Mouse (Mus musculus) midbrain, embryonic 11.5 days (tissue): ENCODE measurements at regions not wholly inside any gene's neighbourhood (a gene's known extent, or its start where the extent isn't known, plus 50 kb on each side); places are given as distances from the start of the nearest gene placed in this dataset.
A peak's percentile ranks its signal among the peaks of the same experiment; 100 is the strongest.

Source experiments
- ATAC-seq: fragments of 200-750 bp; cut with Nextera tagmentation; 2 replicates; pipeline ENCODE4 v1.8.0; 2017; ENCODE audit warnings: moderate TSS enrichment, moderate library complexity; ENCODE audit not compliant: low FRiP score
- DNase-seq: peaks from one replicate; pipeline ENCODE4 v3.0.0; 2015; ENCODE audit warnings: low spot score; ENCODE audit errors: missing footprints
- H3K27ac ChIP-seq: fragments of 300-500 bp; sonication (generic); 2 replicates; pipeline ENCODE4 v1.5.1; 2014; ENCODE audit warnings: low read depth, low read length
- H3K27me3 ChIP-seq: fragments of 300-500 bp; sonication (generic); 2 replicates; pipeline ENCODE4 v1.6.1; 2014; ENCODE audit warnings: mild to moderate bottlenecking, low read length, moderate library complexity, mixed read lengths; ENCODE audit not compliant: control insufficient read depth, insufficient read depth
- H3K36me3 ChIP-seq: fragments of 300-500 bp; sonication (generic); 2 replicates; pipeline ENCODE4 v1.6.1; 2014; ENCODE audit warnings: mild to moderate bottlenecking, low read length, moderate library complexity, mixed read lengths; ENCODE audit not compliant: control insufficient read depth, insufficient read depth
- H3K4me1 ChIP-seq: fragments of 300-500 bp; sonication (generic); 2 replicates; pipeline ENCODE4 v1.6.1; 2014; ENCODE audit warnings: low read length; ENCODE audit not compliant: control insufficient read depth, insufficient read depth
- H3K4me2 ChIP-seq: fragments of 300-500 bp; sonication (generic); 2 replicates; pipeline ENCODE4 v1.6.1; 2014; ENCODE audit warnings: mild to moderate bottlenecking, moderate library complexity
- H3K4me3 ChIP-seq: fragments of 300-500 bp; sonication (generic); 2 replicates; pipeline ENCODE4 v1.5.1; 2014; ENCODE audit warnings: low read depth, low read length
- H3K9ac ChIP-seq: fragments of 300-500 bp; sonication (generic); 2 replicates; pipeline ENCODE4 v1.6.1; 2014; ENCODE audit warnings: low read length
- H3K9me3 ChIP-seq: fragments of 300-500 bp; sonication (generic); 2 replicates; pipeline ENCODE4 v1.6.1; 2016; ENCODE audit warnings: low read length; ENCODE audit not compliant: control insufficient read depth
- WGBS: fragments of 180-500 bp; shearing (Covaris S2); extraction: QIAGEN DNeasy Blood & Tissue Kit; methylation state at CpG from one replicate; pipeline ENCODE4 v1.1.7; 2014; 5-methylcytosine and 5-hydroxymethylcytosine counted together

GRCm38 (mm10) chr12:69524337-69525035, 58.3 kb downstream of the Vcpkmt start:
- no peak overlapping the region for H3K4me3 ChIP-seq
- ATAC-seq (no peak), DNase-seq (peak; percentile 78)
- H3K9me3 ChIP-seq, result no peaks in the 10 kb centered on the region
- WGBS, result 77% methylated on average over 12 of the region's 12 CpGs
- H3K9ac ChIP-seq, result no peak overlapping the region
- no peaks in the 10 kb centered on the region for H3K4me1 ChIP-seq
- no peaks in the 10 kb centered on the region for H3K27me3 ChIP-seq
- no peak overlapping the region for H3K27ac ChIP-seq
- H3K36me3 ChIP-seq, result no peaks in the 10 kb centered on the region
- H3K4me2 ChIP-seq, result no peak overlapping the region

GRCm38 (mm10) chr12:69519869-69520268, 63.0 kb downstream of the Vcpkmt start:
- ATAC-seq (no peak), DNase-seq (peak; percentile 21)
- no peaks in the 10 kb centered on the region for H3K36me3 ChIP-seq
- no peak overlapping the region for H3K4me2 ChIP-seq
- 93% methylated on average over 2 of the region's 2 CpGs for WGBS
- no peaks in the 10 kb centered on the region for H3K4me1 ChIP-seq
- no peak overlapping the region for H3K9ac ChIP-seq
- no peaks in the 10 kb centered on the region for H3K27me3 ChIP-seq
- H3K4me3 ChIP-seq, result no peak overlapping the region
- no peaks in the 10 kb centered on the region for H3K9me3 ChIP-seq
- no peak overlapping the region for H3K27ac ChIP-seq

GRCm38 (mm10) chr12:69519028-69519427, 63.8 kb downstream of the Vcpkmt start:
- H3K36me3 ChIP-seq, result no peaks in the 10 kb centered on the region
- H3K9me3 ChIP-seq, result no peaks in the 10 kb centered on the region
- H3K27ac ChIP-seq, result no peak overlapping the region
- no peak for DNase-seq
- ATAC-seq, result no peak
- no peak overlapping the region for H3K4me3 ChIP-seq
- H3K9ac ChIP-seq, result no peak overlapping the region
- H3K4me1 ChIP-seq, result no peaks in the 10 kb centered on the region
- no peak overlapping the region for H3K4me2 ChIP-seq
- no peaks in the 10 kb centered on the region for H3K27me3 ChIP-seq
- 89% methylated on average over 2 of the region's 2 CpGs for WGBS

GRCm38 (mm10) chr12:69517616-69518015, 65.2 kb downstream of the Vcpkmt start:
- no peaks in the 10 kb centered on the region for H3K27me3 ChIP-seq
- no peak overlapping the region for H3K4me2 ChIP-seq
- H3K9me3 ChIP-seq, result no peaks in the 10 kb centered on the region
- WGBS, result 73% methylated on average over 3 of the region's 3 CpGs
- ATAC-seq (no peak), DNase-seq (peak; percentile 53)
- no peaks in the 10 kb centered on the region for H3K36me3 ChIP-seq
- no peak overlapping the region for H3K27ac ChIP-seq
- no peak overlapping the region for H3K4me3 ChIP-seq
- no peak overlapping the region for H3K9ac ChIP-seq
- no peaks in the 10 kb centered on the region for H3K4me1 ChIP-seq

GRCm38 (mm10) chr12:69516314-69516916, 66.4 kb downstream of the Vcpkmt start:
- peak; percentile 33 for DNase-seq

GRCm38 (mm10) chr12:69515850-69516249, 67.0 kb downstream of the Vcpkmt start:
- H3K27ac ChIP-seq, result no peak overlapping the region
- H3K36me3 ChIP-seq, result no peaks in the 10 kb centered on the region
- no peaks in the 10 kb centered on the region for H3K4me1 ChIP-seq
- H3K9me3 ChIP-seq, result no peaks in the 10 kb centered on the region
- DNase-seq, result peak; percentile 19
- no peak overlapping the region for H3K4me2 ChIP-seq
- H3K9ac ChIP-seq, result no peak overlapping the region
- H3K4me3 ChIP-seq, result no peak overlapping the region
- H3K27me3 ChIP-seq, result no peaks in the 10 kb centered on the region
- no peak for ATAC-seq

More at GRCm38 (mm10) chr12:69516314-69516916, 66.4 kb downstream of the Vcpkmt start:
- ATAC-seq, result no peak
- H3K27ac ChIP-seq, result no peak overlapping the region
- no peaks in the 10 kb centered on the region for H3K27me3 ChIP-seq
- no peak overlapping the region for H3K4me3 ChIP-seq
- WGBS, result 83% methylated on average over 10 of the region's 10 CpGs
- no peaks in the 10 kb centered on the region for H3K9me3 ChIP-seq
- H3K36me3 ChIP-seq, result no peaks in the 10 kb centered on the region
- H3K4me2 ChIP-seq, result no peak overlapping the region
- H3K9ac ChIP-seq, result no peak overlapping the region
- no peaks in the 10 kb centered on the region for H3K4me1 ChIP-seq

- ATAC-seq (no peak), DNase-seq (no peak)
- Histone ChIP-seq H3K36me3 (no peaks in the 10 kb centered on the region), H3K9me3 (no peaks in the 10 kb centered on the region), H3K4me2 (no peak overlapping the region), H3K27ac (no peak overlapping the region), H3K4me1 (no peaks in the 10 kb centered on the region), H3K4me3 (no peak overlapping the region), H3K27me3 (no peaks in the 10 kb centered on the region), H3K9ac (no peak overlapping the region)
- 67% methylated on average over 9 of the region's 9 CpGs for WGBS
Observed at GRCm38 (mm10) chr12:69515117-69515516, 67.7 kb downstream of the Vcpkmt start.

GRCm38 (mm10) chr12:69513166-69513565, 69.7 kb downstream of the Vcpkmt start:
- H3K4me1 ChIP-seq, result no peaks in the 10 kb centered on the region
- H3K36me3 ChIP-seq, result no peaks in the 10 kb centered on the region
- H3K9ac ChIP-seq, result no peak overlapping the region
- no peak overlapping the region for H3K27ac ChIP-seq
- H3K4me3 ChIP-seq, result no peak overlapping the region
- no peaks in the 10 kb centered on the region for H3K27me3 ChIP-seq
- DNase-seq (no peak), ATAC-seq (no peak)
- no peak overlapping the region for H3K4me2 ChIP-seq
- whole genome bisulfite sequencing, result 73% methylated on average over 4 of the region's 4 CpGs
- no peaks in the 10 kb centered on the region for H3K9me3 ChIP-seq

GRCm38 (mm10) chr12:69510736-69511135, 72.1 kb downstream of the Vcpkmt start:
- Histone ChIP-seq H3K27me3 (no peaks in the 10 kb centered on the region), H3K9ac (no peak overlapping the region), H3K27ac (no peak overlapping the region), H3K4me2 (no peak overlapping the region), H3K4me1 (no peaks in the 10 kb centered on the region), H3K4me3 (no peak overlapping the region), H3K36me3 (no peaks in the 10 kb centered on the region), H3K9me3 (no peaks in the 10 kb centered on the region)
- ATAC-seq (no peak), DNase-seq (no peak)
- WGBS, result 51% methylated on average over 4 of the region's 4 CpGs
